Mouse (Mus musculus) hindlimb bud, embryonic 11.5 days (tissue): ENCODE data around the gene Dennd5a.
"Not testable (repeated sequence)": the region's sequence is repeated elsewhere in the genome, so short reads cannot be mapped to it uniquely, and the experiment has no call there.

Experiments used
- DNase-seq: peaks from one replicate; pipeline ENCODE4 v3.0.0-alpha.2; 2012; ENCODE audit warnings: low read depth, low spot score; ENCODE audit errors: extremely low spot score

Dennd5a gene

DNA sequence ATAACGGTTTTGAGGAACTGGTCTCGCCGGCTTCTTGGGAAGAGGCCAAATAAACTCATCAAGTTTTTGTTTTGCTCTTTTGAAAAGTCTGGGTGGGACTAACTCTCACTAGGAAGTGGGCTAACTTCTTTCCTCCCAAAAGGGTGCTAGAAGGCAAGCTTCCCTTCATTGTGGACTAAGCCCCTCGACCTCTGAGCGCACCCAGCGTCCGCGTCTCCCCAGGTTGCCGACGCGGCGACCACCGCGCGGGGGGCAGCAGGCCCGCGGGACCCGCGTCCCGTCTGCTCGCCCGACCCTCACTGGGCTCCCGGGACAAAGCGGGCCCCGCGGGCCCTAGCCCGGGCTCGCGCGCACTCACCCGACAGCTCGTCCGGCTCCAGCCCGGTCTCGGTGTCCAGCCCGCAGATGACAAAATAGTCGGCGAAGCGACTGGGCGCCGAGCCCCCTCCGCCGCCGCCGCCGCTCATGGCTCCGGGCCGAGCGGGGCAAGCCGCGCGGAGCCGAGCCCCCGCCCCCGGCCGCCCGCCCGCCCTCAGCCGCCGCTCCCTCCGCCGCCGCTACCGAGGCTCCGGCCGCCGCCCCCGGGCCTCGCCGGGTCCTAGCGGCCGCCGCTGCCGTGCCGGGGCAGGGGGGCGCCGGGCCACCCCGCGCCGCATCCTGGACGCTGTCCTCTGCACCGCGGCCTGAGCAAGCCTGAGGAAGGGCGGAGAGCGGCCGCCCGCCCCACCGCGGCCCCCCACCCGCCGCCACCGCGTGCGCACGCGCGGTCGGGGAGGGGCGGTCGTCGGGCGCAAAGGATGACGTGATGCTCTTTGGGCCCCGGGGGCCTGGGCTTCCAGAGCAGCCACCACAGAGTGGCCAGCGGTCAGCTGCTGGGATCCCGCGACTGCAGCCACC is at the start of gene Dennd5a:
Gene Dennd5a, minus strand, starts transcription at position 755 of the 897 bp plus-strand sequence.
- DNase-seq, result peak; percentile 31

DNA sequence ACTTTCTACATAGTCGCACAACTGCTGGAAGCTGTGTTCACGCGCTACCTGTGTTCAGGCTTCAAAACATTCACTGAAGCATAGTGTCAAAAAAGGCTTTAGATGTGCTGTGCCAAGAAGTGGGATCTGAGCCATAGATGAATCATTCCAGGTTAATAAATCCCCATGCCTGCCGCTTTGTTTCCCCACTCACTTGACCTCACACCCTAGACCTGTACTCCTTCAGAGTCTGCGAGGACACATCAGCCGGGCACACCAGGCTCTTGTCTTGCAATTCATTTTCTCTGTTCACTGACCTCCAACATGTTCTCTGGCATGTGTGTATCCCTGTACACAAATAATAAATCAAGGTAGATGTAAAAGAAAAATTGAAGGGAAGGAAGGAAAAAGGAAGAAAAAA is 48.8 kb upstream of the Dennd5a start:
- no peak for DNase-seq

DNA sequence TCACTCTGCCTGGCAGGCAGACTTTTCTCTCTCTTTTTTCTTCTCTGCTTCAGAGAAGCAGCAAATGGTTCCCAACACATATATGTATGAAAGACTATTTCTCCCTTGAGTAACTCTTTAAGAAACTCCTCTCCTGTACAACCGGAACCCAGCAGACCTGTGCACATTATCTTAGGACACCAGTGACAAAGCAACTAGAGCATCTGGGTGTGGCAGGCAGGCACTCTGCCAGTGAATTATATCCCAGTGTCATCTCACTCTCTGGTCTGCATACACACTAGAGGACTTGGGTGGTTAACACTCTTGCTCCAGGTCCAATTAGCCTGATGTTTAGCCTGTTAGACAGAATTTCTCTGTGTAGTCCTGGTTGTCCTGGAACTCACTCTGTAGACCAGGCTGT is 48.2 kb upstream of the Dennd5a start:
- no peak for DNase-seq

DNA sequence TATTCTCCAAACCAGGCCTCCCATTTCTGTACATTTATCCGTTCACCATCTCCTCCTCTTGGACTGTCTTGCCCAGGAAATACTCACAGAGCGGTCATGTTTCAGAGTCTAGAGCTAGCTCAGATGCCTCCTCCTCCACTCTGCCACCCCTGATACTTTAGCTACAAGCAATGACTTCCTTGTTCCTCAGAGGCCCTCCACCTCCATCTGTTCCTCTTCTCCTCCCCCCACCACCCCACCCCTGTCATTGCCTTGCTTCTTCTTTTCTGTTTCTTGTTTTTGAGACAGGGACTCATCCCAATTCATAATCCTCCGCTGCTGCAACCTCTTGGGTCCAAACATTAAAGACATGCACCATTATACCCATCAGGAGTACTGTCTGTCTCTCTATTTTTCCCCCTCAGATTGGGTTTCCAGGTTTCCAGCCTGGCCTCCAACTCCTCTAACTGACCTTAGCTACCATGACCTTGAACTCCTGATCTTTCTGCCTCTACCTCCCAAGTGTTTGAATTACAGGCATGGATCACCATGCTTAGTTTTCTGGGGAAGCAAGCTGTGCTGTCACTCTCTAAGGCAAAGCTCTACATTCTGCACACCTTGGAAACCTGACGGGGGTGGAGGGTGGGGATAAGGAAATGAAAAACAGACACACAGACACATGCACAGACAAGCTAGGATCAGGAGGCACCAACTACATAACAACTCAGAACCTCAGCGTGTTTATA is 46.4 kb upstream of the Dennd5a start:
- DNase-seq, result no peak

DNA sequence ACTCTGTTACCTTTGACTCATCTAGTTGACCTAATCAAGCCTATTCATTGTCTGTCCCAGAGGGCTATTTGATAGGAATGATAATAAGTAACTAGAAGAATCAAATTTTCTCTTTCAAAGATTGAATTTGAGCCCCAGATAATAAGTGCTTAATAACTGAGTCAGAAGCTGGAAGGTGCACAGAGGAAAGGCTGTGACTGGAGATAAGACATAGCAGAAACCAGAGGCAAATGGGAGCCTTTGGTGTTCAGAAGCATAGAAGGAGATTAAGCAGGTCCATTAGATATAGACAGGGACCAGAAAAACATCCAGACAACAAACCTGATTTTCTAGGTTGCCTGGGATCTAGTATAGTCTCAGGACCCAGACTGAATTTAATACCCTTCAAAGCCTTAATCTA is 45.7 kb upstream of the Dennd5a start:
- DNase-seq, result no peak

DNA sequence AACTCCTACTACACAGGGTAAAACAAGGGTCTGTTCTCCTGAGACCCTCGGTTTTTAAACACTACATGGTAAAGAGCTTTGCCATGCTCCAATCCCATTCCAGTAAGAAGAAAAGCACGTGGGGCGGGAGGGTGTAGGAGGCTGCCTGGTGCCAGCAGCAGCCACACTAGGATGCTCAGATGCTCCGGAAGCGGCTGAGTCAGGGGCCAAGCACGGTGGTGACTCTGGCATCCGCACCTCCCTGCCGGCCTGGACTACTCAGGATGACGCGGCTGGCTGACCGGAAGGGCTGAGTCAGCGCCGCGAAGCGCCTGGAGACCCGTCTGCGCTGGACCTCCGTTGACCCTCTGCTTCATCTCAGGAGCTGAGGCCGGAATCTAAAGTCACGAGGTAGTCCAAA is 42.7 kb upstream of the Dennd5a start:
- no peak for DNase-seq

DNA sequence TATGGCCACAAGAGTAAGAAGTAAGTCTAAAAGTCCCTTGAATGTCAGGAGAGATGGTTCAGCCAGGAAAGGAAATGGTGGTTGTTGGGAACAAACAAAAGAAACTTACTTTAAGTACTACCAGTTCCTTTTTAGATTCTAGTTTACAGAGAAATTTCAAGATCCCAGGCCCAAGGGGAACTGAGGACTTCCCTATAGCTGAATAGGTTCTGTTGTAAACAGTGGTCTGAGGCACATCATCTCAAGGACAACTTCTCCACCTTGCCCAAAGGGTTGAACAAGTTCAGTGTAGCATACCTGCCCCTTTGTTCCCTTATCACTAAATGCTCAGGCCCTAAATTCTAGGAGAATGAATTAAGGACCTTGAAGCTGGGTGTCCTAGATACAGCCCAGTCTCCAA is 41.8 kb upstream of the Dennd5a start:
- no peak for DNase-seq

DNA sequence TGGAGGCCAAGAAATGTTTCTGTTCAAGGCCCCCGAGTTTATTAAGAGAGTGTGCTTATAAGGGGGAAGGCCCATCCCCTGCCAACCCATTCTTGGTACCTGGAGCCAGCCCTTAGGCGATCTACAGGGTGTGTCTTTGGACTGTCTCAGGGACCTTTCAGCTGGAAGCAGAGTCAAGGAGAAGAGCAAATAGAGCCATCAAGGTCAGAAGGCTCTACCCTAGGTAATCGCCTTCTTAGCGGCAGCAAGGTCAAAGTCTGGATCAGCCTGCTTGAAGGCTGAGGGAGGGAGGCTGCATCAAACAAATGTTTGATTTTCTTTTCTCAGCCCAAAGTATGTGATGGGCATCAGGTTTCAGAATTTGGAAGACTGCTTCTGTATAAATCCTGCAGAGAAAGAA is 38.1 kb upstream of the Dennd5a start:
- no peak for DNase-seq

DNA sequence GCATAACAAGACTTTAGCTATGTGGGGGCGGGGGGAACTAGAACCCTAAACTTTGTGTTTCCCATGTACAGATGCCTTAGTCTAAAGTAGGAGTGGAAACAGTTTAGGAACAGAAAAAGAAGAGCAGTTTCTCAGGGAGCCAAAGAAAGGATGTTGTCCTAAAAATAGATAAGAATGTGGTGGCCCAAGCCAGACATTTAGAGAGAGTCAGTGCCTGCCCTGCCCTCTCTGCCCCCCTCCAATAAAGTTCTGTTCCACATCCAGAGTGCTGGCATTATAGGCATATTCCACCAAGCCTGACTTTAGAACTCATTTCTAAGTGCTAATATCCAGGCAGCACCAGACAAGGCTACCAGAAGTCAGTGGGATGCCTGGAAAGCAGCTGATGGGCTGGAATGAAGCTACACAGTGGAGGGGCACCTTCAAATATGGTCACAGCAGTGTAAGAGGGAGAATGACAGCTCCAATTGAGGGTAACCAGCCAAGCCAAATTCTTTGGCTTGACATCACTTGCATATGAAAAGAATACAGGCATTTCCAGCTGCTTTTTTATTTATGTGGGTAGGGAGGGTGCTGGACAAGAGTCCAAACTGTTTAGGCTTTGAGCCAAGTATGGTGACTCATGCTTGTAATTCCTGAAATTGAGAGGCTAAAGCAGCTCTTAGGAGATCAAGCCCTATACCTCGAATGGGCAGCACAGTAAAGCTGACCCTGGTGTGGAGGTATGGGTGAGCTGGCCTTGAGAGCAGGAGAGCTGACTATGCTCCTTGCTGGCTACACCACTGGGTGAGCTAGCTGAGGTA is 33.1 kb upstream of the Dennd5a start:
- no peak for DNase-seq

DNA sequence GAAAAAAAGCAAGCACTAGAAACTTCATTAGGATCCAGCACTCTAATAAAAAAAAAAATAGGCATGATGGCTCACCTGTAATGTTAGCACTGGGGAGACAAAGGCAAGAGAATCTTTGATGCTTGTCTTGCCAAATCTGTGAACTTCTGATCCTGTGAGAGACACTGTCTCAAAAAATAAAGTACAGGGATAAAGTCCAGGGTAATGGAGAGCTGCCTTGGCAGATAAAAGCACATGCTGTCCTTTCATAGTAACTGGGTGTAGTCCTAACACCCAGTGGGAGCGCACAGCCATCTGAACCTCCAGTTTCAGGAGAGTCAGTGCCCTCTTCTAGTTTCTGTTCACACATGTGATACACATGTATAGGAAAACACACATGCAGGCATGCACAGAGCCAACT is 31.0 kb upstream of the Dennd5a start:
- DNase-seq, result no peak

DNA sequence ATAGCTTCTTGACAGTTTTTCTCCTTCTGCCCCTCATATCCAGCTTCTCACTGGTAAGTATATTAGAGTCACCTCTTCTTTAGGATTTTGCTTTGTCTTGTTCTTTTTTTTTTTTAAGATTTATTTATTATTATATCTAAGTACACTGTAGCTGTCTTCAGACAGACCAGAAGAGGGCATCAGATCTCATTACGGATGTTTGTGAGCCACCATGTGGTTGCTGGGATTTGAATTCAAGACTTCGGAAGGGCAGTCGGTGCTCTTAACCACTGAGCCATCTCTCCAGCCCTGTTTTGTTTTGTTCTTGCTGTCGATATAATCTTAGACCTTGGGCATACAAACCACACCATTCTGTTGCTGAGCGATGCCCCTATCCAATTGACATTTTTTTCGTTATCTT is 26.5 kb upstream of the Dennd5a start, which contains the start of gene Tmem41b:
Gene Tmem41b, minus strand, starts transcription at position 155 of the 400 bp plus-strand sequence.
- DNase-seq, result not testable (repeated sequence)

DNA sequence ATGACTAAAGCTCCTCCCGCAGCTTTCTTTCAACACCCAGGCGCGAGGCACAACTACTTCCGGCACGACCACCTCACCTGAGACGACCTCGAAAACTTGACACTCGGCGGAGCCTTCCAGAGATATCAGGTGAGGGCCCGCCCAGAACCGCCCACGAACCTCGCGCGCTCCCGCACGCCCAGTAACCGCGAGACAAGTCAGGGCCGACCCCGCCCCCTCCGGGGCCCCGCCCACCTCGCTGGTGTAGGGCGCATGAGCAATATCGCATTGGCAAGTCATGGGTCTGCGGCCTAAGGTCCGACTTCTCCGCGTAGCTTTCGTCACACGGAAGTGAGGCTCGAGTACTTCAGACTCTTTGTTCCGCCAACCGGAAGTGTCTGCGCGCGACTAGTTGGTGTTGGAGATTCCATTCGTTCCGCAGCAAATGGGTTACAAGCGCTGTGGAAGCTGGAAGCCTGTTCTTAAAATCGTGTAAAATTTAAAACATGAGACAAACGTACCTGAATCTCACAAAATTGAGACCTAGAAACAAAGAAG is 25.9 kb upstream of the Dennd5a start:
- DNase-seq, result peak; percentile 97

DNA sequence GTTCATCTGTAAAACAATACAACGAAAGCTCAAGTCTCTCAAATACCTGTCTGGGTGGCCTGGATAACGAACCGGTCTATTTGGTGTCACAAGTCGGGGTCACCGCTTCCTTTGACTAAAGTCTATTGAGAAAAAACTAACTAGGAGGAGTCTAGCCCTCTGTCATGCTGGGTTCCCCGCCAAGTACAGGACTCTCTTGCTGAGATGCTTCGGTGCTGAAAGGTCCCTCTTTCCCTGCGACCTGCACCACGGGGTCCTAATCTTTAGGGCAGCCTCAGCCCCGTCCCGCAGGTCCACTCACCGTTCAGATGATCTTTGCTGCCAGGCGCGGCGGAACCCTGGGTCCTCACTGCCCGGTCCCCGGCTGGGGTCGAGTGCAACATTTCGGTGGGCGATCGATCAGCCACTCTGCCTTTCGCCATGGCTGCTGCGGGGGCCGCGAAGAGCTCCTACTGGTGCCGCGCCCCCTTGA is 25.4 kb upstream of the Dennd5a start:
- DNase-seq, result no peak

DNA sequence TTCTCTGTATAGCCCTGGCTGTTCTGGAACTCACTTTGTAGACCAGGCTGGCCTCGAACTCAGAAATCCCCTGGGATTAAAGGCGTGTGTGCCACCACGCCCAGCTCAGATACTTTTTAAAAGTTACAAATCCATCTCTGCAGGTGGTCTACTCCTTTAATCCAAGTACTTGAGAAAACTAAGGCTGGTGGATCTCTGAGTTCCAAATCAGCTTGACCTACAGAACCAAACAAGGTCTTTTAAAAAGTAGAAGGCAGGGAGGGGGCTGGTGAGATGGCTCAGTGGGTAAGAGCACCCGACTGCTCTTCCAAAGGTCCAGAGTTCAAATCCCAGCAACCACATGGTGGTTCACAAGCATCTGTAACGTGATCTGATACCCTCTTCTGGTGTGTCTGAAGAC is 24.3 kb upstream of the Dennd5a start:
- not testable (repeated sequence) for DNase-seq

DNA sequence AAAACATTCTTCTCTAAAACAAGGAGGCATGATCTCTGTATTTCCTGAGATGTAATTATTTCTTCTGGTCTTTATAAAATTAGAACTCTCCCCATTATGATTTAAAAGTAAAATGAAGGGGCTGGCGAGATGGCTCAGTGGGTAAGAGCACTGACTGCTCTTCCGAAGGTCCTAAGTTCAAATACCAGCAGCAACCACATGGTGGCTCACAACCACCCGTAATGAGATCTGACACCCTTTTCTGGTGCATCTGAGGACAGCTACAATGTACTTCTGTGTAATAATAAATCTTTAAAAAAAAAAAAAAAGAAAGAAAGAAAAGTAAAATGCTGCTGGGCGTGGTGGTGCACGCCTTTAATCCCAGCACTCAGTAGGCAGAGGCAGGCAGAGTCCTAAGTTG is 16.9 kb upstream of the Dennd5a start:
- not testable (repeated sequence) for DNase-seq

DNA sequence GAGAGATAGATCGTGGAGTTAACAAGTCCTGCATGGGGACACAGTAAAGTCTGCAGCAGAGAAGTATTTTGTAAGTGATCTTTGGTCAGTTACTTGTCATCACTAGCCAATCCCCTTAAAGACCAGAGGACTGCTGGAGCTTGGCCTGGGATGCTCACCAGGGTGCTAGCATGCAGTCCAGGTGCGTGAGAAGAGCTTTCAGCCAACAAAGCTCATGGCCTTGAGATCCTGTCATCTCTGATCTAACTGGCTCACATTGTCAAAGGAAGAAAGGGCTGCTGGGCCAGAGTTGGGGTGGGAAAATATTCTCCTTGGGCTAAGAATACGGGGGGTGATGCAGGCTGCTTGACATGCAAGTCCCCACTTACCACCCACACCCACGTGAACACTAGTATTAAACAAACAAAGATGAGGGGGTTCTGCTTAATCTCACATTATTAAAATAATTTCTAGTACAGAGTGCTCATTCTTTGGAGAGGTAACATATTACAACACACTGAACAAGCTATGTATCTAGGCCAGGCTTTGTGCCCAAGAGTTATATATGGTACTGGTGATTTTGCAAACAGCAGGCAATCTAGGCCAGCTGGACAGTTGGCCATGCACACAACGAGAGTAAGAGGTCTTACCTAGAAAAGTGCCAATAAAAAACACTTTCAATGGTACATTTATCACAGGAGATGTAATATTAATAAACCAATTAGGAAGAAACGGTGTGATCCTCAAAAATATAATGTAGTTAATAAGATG is 15.9 kb upstream of the Dennd5a start:
- no peak for DNase-seq

DNA sequence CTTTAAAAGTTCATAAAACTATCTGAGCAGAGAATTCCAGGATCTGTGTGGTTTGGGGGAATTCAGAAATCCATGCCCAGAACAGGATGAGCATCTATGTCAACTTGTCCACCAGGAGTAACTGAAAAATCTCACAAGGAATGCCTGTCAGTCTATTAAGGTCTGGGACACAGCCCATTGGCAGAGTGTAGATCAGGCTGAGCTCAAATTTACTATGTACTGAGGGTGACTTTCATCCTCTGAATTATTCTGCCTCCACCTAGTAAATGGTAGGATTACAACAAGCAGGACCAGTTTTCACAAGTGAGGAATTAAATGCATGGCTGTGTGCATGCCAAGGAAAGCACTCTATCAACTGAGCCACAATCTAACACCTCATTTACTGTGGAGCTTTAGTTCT is 9.3 kb upstream of the Dennd5a start:
- no peak for DNase-seq

DNA sequence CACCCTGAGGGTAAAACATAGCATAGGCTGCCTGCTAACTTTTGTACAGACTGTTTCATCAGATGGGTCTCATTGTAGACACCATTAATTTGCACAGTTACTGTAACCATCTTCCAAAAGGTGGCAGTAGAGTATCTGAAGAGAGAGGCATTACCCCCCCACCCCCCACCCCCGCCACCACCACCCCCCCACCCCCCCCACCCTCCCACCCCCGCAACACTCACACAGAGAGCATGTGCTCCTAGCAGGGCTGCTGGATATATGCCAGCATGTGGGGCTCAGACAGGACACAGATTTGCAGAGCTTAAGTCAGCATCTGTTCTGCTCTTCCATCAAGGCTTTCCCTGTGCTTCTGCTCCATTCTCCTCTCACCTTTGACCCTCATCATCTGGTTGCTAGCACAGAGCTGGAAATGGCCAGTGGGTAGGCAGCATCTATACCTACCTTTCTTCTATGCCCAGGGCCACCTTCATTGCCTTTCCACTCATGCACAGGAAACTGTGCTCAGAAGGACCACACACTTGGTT is 8.7 kb upstream of the Dennd5a start:
- DNase-seq, result no peak

DNA sequence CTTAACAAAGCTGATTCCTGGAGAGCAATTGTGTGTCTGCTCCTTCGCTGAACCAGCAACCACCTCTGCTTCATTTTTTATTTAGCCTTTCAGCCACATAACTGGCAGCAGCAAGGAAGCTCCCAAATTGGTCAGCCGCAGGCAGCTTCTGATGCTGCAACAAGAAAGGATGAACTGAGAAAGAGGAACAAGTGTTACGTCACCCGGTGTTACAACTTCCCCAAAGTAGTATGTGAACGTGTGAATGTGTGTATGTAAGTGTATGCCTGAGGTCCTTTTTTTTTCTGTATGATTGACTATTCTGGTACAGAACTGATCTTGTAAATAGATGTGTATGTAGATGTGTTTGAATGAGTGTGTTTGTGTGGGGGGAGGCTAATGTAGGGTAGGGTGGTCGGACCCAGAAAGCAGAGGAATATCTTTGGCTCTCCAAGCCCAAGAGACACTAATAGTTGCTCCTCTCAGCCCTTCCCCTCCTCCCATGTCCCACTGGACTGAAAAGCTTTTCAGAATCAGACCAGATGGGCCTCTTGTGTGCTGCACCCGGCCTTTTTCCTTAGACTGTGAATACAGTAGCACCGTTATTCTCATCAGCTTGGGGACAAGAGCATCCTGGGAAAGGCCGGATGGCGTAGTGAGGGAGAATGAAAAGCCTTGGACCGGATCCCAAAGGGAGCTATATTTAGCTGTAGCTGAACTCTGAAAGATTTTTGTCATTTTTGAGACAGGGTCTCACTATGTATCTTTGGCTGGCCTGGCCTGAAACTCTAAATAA is 7.7 kb upstream of the Dennd5a start:
- no peak for DNase-seq
